8 mouse cellular contexts compared by ENCODE assay signal in the genomic region with DNA sequence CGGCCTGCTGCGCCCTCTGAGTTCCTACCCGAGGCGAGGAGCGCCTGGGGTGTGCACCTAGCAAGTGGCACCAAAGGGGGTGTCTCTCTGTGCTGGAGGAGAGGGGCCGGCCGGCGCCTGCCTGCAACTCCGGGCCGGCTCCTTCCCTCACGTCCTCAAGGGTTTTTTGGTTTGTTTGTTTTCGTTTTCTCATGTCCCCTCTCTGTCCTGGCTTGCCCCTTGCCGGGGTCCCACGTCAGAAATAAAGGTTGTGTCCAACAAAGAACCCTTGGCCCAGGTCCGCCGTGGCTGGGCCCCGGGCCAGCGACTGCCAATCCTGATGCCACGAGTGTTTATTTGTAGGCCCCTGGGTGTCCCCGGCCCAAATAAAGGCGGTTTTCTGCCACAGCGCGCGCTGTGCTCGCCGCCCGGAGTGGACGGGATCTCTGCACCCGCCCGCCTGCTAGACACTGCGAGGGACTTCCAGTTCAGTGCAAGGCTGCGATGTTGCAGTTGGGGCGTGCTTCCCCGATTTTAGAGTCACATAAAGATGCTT. TPM values are rescaled to one million over a fixed set of nuclear protein-coding genes. Genes with fewer than 3 reads are reported as not detected.
DNase-seq lines count a peak whose midpoint lies in the region; ATAC-seq and TF ChIP-seq lines count a peak whose summit lies in the region.

No protein-coding gene starts in this region.

- WGBS in kidney, embryonic 14.5 days = under 1% methylated on average over 32 of the region's 34 CpGs
- under 1% methylated on average over 34 of the region's 34 CpGs for WGBS in forebrain, embryonic 10.5 days
- under 1% methylated on average over 34 of the region's 34 CpGs for whole genome bisulfite sequencing in hindbrain, embryonic 12.5 days
- WGBS in liver, embryonic 14.5 days (ENCODE audit: insufficient replicate concordance) = under 1% methylated on average over 34 of the region's 34 CpGs

- H3K36me3 ChIP-seq in kidney, embryonic 14.5 days (ENCODE audit: control insufficient read depth, insufficient read depth, low read length) = no peaks in the 10 kb centered on the region
- H3K36me3 ChIP-seq in forebrain, embryonic 10.5 days (replicated peaks) = peaks cover 20% of the 10 kb centered on the region
- no peaks in the 10 kb centered on the region for H3K36me3 ChIP-seq in hindbrain, embryonic 12.5 days
- H3K36me3 ChIP-seq in liver, embryonic 14.5 days (replicated peaks; ENCODE audit: control insufficient read depth, insufficient read depth, low read depth) = no peaks in the 10 kb centered on the region
- H3K36me3 ChIP-seq in myocyte (ENCODE audit: control insufficient read depth, insufficient read depth) = no peaks in the 10 kb centered on the region

- peak overlapping the region; percentile 81 for H3K4me3 ChIP-seq in kidney, embryonic 14.5 days (ENCODE audit: low read length)
- peak overlapping the region; percentile 91 for H3K4me3 ChIP-seq in forebrain, embryonic 10.5 days
- H3K4me3 ChIP-seq in hindbrain, embryonic 12.5 days = peak overlapping the region; percentile 82
- peak overlapping the region; percentile 90 to 91 for H3K4me3 ChIP-seq in liver, embryonic 14.5 days (ENCODE audit: insufficient read depth in 1 of 2, low read depth in 2 of 2, low read length in 2 of 2)
- peak overlapping the region; percentile 58 for H3K4me3 ChIP-seq in myocyte

- no peak for TF ChIP-seq POLR2A in myocyte (IDR thresholded peaks at IDR 0.05; ENCODE audit: insufficient read length, low read depth)

- no peaks in the 10 kb centered on the region for H3K27me3 ChIP-seq in kidney, embryonic 14.5 days (ENCODE audit: control insufficient read depth, insufficient read depth, low read length)
- H3K27me3 ChIP-seq in forebrain, embryonic 10.5 days (ENCODE audit: poor library complexity, severe bottlenecking) = no peaks in the 10 kb centered on the region
- no peaks in the 10 kb centered on the region for H3K27me3 ChIP-seq in hindbrain, embryonic 12.5 days
- no peaks in the 10 kb centered on the region for H3K27me3 ChIP-seq in liver, embryonic 14.5 days (ENCODE audit: control insufficient read depth, insufficient read depth, low read length)
- no peaks in the 10 kb centered on the region for H3K27me3 ChIP-seq in myocyte (ENCODE audit: control insufficient read depth, insufficient read depth, insufficient read length)

- no peak for TF ChIP-seq EP300 in liver, embryonic 14.5 days (IDR thresholded peaks at IDR 0.05; ENCODE audit: low read depth)

- no peaks in the 10 kb centered on the region for H3K79me2 ChIP-seq in myocyte (ENCODE audit: control insufficient read depth, insufficient read depth)

- peak overlapping the region; percentile 78 for H3K9ac ChIP-seq in kidney, embryonic 14.5 days (ENCODE audit: low read depth, low read length)
- H3K9ac ChIP-seq in hindbrain, embryonic 12.5 days = peak overlapping the region; percentile 90
- peak overlapping the region; percentile 93 for H3K9ac ChIP-seq in liver, embryonic 14.5 days (replicated peaks)

- peak overlapping the region; percentile 46 for H3ac ChIP-seq in myocyte (ENCODE audit: control insufficient read depth, insufficient read length)

- TF ChIP-seq CTCF in liver, embryonic 14.5 days (IDR thresholded peaks at IDR 0.05; ENCODE audit: low read depth) = 0 out of 2 replicates have a peak, but pooled peaks have one; percentile 10

- no peaks in the 10 kb centered on the region for H3K9me3 ChIP-seq in kidney, embryonic 14.5 days (ENCODE audit: control insufficient read depth, low read length)
- 0 out of 2 replicates have a peak, but pooled peaks cover 3% of the 10 kb centered on the region for H3K9me3 ChIP-seq in forebrain, embryonic 10.5 days
- H3K9me3 ChIP-seq in hindbrain, embryonic 12.5 days (replicated peaks) = no peaks in the 10 kb centered on the region
- no peaks in the 10 kb centered on the region for H3K9me3 ChIP-seq in liver, embryonic 14.5 days (ENCODE audit: control insufficient read depth, low read length)

- peak; percentile 87 for ATAC-seq in kidney, embryonic 14.5 days (ENCODE audit: low FRiP score, low TSS enrichment)
- peak; percentile 85 for ATAC-seq in hindbrain, embryonic 12.5 days (ENCODE audit: low FRiP score)
- peak; percentile 85 for ATAC-seq in liver, embryonic 14.5 days (ENCODE audit: insufficient read depth)

- H3K27ac ChIP-seq in kidney, embryonic 14.5 days (ENCODE audit: low read depth, low read length) = peak overlapping the region; percentile 87
- peak overlapping the region; percentile 99 for H3K27ac ChIP-seq in forebrain, embryonic 10.5 days
- peak overlapping the region; percentile 91 for H3K27ac ChIP-seq in hindbrain, embryonic 12.5 days
- peak overlapping the region; percentile 84 for H3K27ac ChIP-seq in liver, embryonic 14.5 days

- peaks cover 24% of the 10 kb centered on the region for H3K4me1 ChIP-seq in kidney, embryonic 14.5 days (ENCODE audit: control insufficient read depth, insufficient read depth, low read length)
- peaks cover 43% of the 10 kb centered on the region for H3K4me1 ChIP-seq in forebrain, embryonic 10.5 days
- H3K4me1 ChIP-seq in hindbrain, embryonic 12.5 days = peaks cover 23% of the 10 kb centered on the region
- H3K4me1 ChIP-seq in liver, embryonic 14.5 days (replicated peaks; ENCODE audit: control insufficient read depth in 2 of 2, insufficient read depth in 2 of 2, low read length in 1 of 2) = peaks cover 14 to 31% of the 10 kb centered on the region in 2 experiments; a peak in 3 of 4 replicates

- no peak for DNase-seq in kidney, postnatal 14 days
- peak; percentile 27 for DNase-seq in R1 (ENCODE audit: low read depth, low spot score)
- DNase-seq in forebrain, embryonic 10.5 days (ENCODE audit: extremely low spot score, low spot score) = no peak
- DNase-seq in liver, embryonic 14.5 days (ENCODE audit: low read depth in 3 of 3, low spot score in 3 of 3) = peak in 1 of 3 experiments; percentile 30
- DNase-seq in thymus, postnatal 0 days (ENCODE audit: low spot score) = no peak

- H3K4me2 ChIP-seq in kidney, embryonic 14.5 days (replicated peaks; ENCODE audit: low read depth, low read length) = peak overlapping the region; percentile 80
- peak overlapping the region; percentile 78 for H3K4me2 ChIP-seq in hindbrain, embryonic 12.5 days (replicated peaks)
- peak overlapping the region; percentile 86 for H3K4me2 ChIP-seq in liver, embryonic 14.5 days (ENCODE audit: low read depth)
- H3K4me2 ChIP-seq in myocyte (ENCODE audit: low read depth) = peak overlapping the region; percentile 87

TF ChIP-seq in myocyte, 11 proteins besides CTCF, POLR2A, EP300 and RAD21 (continues in another document):
- no peak for TF ChIP-seq MYOD1 (IDR thresholded peaks at IDR 0.05; ENCODE audit: control insufficient read depth in 1 of 3, insufficient read length in 2 of 3, low read depth in 2 of 3)

RNA-seq across cellular contexts. Expression of a gene that starts 0.4 kb away (rescaled TPM):
- 12.4 and 19.9 TPM in 2 replicates for polyA plus RNA-seq in kidney, embryonic 14.5 days (2014; fragmentation: Nextera tagmentation; extraction: Ambion mirVana)
- polyA plus RNA-seq in forebrain, embryonic 10.5 days (2016; fragmentation: Nextera tagmentation; extraction: Ambion mirVana) = 36.8 and 38.1 TPM in 2 replicates
- 41.6 and 42.1 TPM in 2 replicates for polyA plus RNA-seq in hindbrain, embryonic 12.5 days (2016; fragmentation: Nextera tagmentation; extraction: Ambion mirVana)
- 11.0 and 13.8 TPM in 2 replicates for polyA plus RNA-seq in liver, embryonic 14.5 days (2012; rRNA removed)
- polyA plus RNA-seq in liver, embryonic 14.5 days (2014; fragmentation: Nextera tagmentation; extraction: Ambion mirVana) = 3.7 and 6.1 TPM in 2 replicates
- 19.6 TPM for polyA plus RNA-seq in myocyte (2012; fragmentation: generic; extraction: Trizol)
- 8.3 and 9.5 TPM in 2 replicates for polyA plus RNA-seq in thymus, postnatal 0 days (2015; fragmentation: Nextera tagmentation; extraction: Ambion mirVana)

RNA-seq across cellular contexts. Expression of a gene that starts 47.8 kb away (rescaled TPM):
- 14.2 and 17.5 TPM in 2 replicates for polyA plus RNA-seq in kidney, embryonic 14.5 days (2014; fragmentation: Nextera tagmentation; extraction: Ambion mirVana)
- 18.3 and 19.2 TPM in 2 replicates for polyA plus RNA-seq in forebrain, embryonic 10.5 days (2016; fragmentation: Nextera tagmentation; extraction: Ambion mirVana)
- polyA plus RNA-seq in hindbrain, embryonic 12.5 days (2016; fragmentation: Nextera tagmentation; extraction: Ambion mirVana) = 17.2 and 17.9 TPM in 2 replicates
- 7.1 and 7.8 TPM in 2 replicates for polyA plus RNA-seq in liver, embryonic 14.5 days (2012; rRNA removed)
- 4.9 and 6.1 TPM in 2 replicates for polyA plus RNA-seq in liver, embryonic 14.5 days (2014; fragmentation: Nextera tagmentation; extraction: Ambion mirVana)
- polyA plus RNA-seq in myocyte (2012; fragmentation: generic; extraction: Trizol) = 8.0 TPM
- 3.5 and 3.7 TPM in 2 replicates for polyA plus RNA-seq in thymus, postnatal 0 days (2015; fragmentation: Nextera tagmentation; extraction: Ambion mirVana)

RNA-seq across cellular contexts. Expression of a gene that starts 48.9 kb away (rescaled TPM):
- 26.2 and 34.9 TPM in 2 replicates for polyA plus RNA-seq in kidney, embryonic 14.5 days (2014; fragmentation: Nextera tagmentation; extraction: Ambion mirVana)
- 34.7 and 41.0 TPM in 2 replicates for polyA plus RNA-seq in forebrain, embryonic 10.5 days (2016; fragmentation: Nextera tagmentation; extraction: Ambion mirVana)
- polyA plus RNA-seq in hindbrain, embryonic 12.5 days (2016; fragmentation: Nextera tagmentation; extraction: Ambion mirVana) = 27.1 and 28.8 TPM in 2 replicates
- 12.4 and 12.9 TPM in 2 replicates for polyA plus RNA-seq in liver, embryonic 14.5 days (2012; rRNA removed)
- 9.7 and 12.4 TPM in 2 replicates for polyA plus RNA-seq in liver, embryonic 14.5 days (2014; fragmentation: Nextera tagmentation; extraction: Ambion mirVana)
- polyA plus RNA-seq in myocyte (2012; fragmentation: generic; extraction: Trizol) = 15.6 TPM
- 23.4 and 23.5 TPM in 2 replicates for polyA plus RNA-seq in thymus, postnatal 0 days (2015; fragmentation: Nextera tagmentation; extraction: Ambion mirVana)

RNA-seq across cellular contexts. Expression of a gene that starts 57.3 kb away (rescaled TPM):
- 47.7 and 53.0 TPM in 2 replicates for polyA plus RNA-seq in kidney, embryonic 14.5 days (2014; fragmentation: Nextera tagmentation; extraction: Ambion mirVana)
- polyA plus RNA-seq in forebrain, embryonic 10.5 days (2016; fragmentation: Nextera tagmentation; extraction: Ambion mirVana) = 74.4 and 79.6 TPM in 2 replicates
- polyA plus RNA-seq in hindbrain, embryonic 12.5 days (2016; fragmentation: Nextera tagmentation; extraction: Ambion mirVana) = 151 and 164 TPM in 2 replicates
- 15.7 and 22.4 TPM in 2 replicates for polyA plus RNA-seq in liver, embryonic 14.5 days (2012; rRNA removed)
- polyA plus RNA-seq in liver, embryonic 14.5 days (2014; fragmentation: Nextera tagmentation; extraction: Ambion mirVana) = 26.0 and 30.1 TPM in 2 replicates
- polyA plus RNA-seq in myocyte (2012; fragmentation: generic; extraction: Trizol) = 71.2 TPM
- 143 and 144 TPM in 2 replicates for polyA plus RNA-seq in thymus, postnatal 0 days (2015; fragmentation: Nextera tagmentation; extraction: Ambion mirVana)

RNA-seq across cellular contexts. Expression of a gene that starts 58.2 kb away (rescaled TPM):
- 24.3 and 28.7 TPM in 2 replicates for polyA plus RNA-seq in kidney, embryonic 14.5 days (2014; fragmentation: Nextera tagmentation; extraction: Ambion mirVana)
- 7.5 and 7.6 TPM in 2 replicates for polyA plus RNA-seq in forebrain, embryonic 10.5 days (2016; fragmentation: Nextera tagmentation; extraction: Ambion mirVana)
- 4.0 and 6.1 TPM in 2 replicates for polyA plus RNA-seq in hindbrain, embryonic 12.5 days (2016; fragmentation: Nextera tagmentation; extraction: Ambion mirVana)
- polyA plus RNA-seq in liver, embryonic 14.5 days (2012; rRNA removed) = 9.4 and 10.5 TPM in 2 replicates
- polyA plus RNA-seq in liver, embryonic 14.5 days (2014; fragmentation: Nextera tagmentation; extraction: Ambion mirVana) = 7.5 and 9.3 TPM in 2 replicates
- polyA plus RNA-seq in myocyte (2012; fragmentation: generic; extraction: Trizol) = 0.43 TPM
- polyA plus RNA-seq in thymus, postnatal 0 days (2015; fragmentation: Nextera tagmentation; extraction: Ambion mirVana) = 15.6 and 15.7 TPM in 2 replicates
